Mouse (Mus musculus) layer of hippocampus, adult 9-11 months (tissue): ENCODE results near the gene Pik3cd.
"Not testable (repeated sequence)": the region's sequence is repeated elsewhere in the genome, so short reads cannot be mapped to it uniquely, and the experiment has no call there.

Source experiments
- DNase-seq: peaks from one replicate; pipeline ENCODE4 v3.0.0; 2022

The Pik3cd gene

DNA sequence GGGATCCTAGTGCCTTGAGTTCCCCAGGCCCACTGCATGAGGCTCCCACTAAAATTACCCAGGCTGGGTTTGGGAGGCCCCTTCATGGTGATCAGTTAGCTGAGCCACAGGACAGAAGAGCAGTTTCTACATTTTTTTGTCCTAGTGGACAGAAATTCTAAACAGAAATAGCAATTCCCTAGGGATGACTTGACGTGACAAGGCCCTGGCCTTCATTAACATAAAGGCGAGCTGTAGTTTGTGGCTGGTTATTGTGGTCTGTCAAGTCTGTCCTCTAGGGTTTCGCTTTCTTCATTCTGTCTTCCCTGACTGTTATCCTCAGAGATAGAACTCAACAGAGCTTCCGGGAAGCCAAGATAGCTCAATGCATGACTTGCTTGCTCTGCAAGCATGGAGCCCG lies 60.4 kb downstream of the Pik3cd start:
- no peak for DNase-seq

DNA sequence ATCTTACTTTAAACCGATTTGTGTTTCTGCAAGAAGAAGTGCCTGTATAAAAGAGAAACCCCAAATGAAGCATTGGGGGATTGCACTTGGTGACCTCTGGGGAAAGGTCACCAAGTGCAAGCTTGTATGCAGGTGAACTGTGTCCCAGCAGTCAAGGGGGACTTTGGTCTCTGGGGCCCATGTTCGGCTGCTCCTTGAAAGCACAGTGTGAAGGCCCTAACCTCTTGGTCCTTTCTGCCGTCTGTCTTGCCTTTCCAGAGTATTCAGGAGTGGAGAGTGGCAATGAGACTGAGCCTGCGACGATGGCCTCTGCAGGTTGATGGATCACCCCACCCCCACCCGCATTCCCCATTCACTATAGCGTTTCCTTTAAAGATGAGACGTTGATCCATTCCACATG lies 61.0 kb downstream of the Pik3cd start:
- no peak for DNase-seq

DNA sequence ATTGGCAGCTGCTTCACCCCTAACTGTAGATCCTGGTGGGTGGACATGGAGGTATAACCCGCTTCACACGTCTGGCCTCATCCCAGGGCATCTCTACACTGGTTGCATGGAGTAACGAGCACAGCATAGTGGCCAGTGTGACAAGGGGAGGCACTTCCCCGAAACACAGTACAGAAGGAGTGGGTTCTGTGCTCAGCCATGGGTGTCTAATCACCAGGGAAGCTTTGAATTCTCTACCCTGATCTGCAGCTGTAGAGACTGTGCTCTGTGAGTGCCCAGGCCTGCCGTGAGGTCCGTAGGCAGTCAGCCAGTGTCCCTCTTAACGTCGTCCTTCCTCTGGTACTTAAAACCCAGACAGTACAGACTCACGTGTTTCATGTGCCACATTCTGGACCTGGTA lies 61.5 kb downstream of the Pik3cd start:
- no peak for DNase-seq

DNA sequence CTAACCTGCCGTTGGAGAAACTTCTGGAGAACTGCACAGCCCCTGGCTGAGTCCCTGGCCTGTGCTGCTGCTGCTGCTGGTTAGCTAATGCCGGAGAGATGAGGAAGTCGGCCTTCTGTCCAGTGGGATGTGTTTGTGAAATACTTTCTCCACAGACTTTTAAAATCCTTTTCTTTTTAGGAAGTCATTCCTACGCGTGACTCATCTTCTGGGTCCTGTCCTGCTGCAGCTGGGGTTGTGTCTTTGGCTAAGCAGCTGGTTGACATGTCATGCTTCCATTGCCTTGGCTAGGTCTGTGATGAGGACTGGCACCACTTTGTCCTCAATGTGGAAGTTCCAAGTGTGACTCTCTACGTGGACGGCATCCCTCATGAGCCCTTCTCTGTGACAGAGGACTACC lies 64.4 kb downstream of the Pik3cd start:
- no peak for DNase-seq

DNA sequence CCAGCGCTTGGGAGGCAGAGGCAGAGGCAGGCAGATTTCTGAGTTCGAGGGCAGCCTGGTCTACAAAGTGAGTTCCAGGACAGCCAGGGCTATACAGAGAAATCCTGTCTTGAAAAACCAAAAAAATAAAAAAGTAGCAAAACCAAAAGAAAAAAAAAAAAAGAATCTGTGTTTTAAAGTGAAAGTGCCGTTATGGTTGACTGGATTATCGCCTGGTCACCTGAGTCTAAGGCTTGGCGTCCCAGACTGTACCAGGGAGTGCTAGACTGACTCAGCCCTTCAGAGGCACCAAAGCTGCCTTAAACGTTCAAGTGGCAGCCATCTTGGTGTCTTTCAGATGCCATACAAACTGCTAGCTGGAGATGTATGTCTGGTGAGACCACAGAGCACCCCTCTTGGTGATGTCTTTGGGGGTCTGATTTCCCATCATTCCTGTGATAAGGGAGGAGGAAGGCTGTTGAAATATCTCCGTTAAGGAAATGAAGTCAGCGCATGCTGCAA lies 66.4 kb downstream of the Pik3cd start:
- no peak for DNase-seq

DNA sequence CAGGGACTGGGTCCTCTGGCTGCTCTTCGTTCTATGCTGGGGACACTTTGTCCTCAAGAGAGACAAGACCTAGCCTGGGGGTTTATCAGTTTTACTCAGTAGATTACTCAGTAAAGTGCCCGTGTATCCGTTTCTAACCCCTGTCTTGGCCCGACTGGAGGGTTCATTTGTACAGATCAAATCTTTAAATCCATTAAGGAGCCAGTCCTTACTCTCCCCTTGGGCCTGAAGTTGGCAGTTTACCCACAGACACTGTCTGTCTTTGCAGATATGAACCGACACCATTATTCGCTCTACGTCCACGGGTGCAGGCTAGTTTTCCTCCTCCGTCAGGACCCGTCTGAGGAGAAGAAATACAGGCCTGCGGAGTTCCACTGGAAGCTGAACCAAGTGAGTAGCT lies 67.4 kb downstream of the Pik3cd start:
- no peak for DNase-seq

DNA sequence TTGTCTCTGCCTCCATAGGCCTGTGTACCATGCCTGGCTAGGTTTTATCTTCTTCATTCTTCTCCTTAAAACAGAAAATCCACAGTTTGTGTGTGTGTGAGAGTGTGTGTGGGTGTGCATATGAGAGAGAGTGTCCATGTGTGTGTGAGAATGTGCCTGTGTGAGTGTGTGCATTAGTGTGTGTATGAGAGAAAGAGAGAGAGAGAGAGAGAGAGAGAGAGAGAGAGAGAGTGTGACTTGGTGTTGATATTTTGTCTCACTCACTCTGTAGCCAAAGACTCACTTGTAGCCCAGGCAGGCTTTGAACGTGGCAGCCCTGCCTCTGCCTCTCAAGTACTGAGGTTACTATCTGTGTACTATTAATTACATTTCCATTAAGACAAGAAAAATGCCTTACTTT lies 68.2 kb downstream of the Pik3cd start:
- no peak for DNase-seq

DNA sequence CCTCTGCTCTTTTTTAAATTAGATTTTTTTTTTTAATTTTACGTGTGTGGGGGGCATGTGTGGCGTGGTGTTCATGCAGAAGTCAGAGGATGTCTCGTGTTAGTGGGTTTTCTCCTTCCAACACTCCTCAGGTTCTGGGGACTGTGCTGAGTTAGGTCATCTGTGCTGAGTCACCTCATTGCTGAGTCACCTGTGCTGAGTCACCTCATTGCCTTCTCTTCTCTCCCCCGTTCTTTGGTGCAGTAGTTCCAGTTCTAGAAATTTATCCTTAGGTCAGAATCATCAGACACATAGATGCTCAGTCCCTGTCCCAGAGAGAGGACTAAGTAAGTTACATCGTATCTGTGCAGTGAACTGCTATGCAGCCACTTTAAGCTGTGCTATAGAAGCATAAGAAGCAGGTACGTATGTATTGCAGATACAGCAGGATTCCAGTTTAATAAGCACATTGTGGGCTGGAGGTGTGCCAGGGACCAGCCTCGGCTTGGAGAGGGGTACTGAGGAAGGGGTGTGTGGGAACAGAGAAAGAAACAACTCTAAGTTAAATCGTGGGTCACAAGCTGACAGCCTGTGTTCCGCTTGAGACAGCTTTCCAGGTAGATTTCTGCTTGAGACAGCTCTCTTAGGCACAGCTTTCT lies 69.6 kb downstream of the Pik3cd start:
- no peak for DNase-seq

DNA sequence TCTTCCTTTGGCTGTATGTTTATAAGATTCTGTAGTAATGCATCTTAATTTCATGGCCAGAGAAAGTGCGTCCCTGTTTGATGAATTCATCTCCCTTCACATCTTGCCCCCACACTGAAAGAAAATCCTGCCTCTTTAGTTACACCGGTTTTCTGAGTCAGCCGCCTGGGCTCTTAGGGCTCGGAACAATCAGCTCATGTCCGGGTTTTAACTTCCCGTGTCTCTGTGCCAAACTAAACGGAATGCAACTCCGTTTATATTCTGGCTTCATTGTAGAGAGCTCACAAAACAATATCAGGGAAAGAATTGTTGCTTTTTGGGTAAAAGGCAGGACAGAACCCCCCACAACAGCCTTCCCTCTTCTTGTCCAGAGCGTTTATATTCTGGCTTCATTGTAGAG lies 73.6 kb downstream of the Pik3cd start:
- DNase-seq, result no peak

DNA sequence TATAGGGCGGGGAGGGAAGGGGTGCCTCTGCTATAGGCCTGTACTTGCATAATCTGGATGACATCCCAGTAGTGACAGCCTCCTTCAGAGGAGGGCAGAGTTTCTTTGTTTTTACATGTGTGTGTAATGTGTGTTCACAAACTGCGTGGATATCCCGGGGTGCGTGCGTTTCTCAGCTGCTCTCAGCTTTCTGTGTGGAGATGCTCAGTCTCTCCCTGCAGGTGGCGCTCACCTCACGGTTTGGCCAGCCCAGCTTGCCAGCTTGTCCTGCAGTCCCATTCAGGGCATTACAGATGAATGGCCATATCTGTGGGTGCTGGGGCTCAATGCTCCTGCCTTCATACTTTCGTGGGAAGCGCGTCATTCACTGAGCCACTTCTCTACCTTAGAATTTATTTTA lies 74.0 kb downstream of the Pik3cd start:
- DNase-seq, result no peak

DNA sequence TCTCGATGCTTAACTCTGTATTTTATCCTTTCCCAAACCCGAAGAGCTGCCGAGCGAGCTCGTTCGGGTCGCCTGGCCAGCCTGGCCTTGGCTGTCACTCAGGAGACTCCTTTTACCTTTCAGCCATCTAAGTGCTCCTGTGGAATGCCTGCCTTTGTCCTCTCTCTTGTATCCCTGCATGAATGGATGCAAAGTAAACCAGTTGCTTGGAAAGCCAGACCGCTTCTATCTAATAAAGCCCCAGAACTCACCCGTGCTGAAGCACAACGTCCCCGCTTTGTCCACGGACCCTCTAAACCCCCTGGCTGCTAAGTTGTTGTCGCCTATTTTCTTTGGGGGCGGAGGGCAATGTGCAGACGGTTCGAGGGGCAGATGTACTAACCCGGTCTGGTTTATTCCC lies 75.6 kb downstream of the Pik3cd start:
- DNase-seq, result no peak

DNA sequence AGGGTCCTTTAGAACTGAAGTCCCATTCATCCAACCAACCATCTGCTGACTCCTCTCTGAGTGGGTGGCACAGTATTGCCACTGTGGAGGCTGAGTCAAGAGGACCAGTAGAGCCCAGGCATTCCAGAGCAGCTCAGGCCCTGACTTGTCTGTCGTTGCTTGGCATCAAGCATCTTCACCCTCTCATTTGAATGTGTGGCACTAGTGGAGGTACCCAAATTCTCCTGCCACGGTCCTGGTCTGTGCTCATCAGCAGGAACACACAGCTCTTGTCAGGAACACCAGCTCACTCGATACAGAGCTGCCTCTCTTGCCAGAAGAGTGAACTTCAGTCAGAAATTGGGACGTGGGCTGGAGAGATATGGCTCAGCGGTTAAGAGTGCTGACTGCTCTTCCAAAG lies 78.7 kb downstream of the Pik3cd start:
- DNase-seq, result no peak

DNA sequence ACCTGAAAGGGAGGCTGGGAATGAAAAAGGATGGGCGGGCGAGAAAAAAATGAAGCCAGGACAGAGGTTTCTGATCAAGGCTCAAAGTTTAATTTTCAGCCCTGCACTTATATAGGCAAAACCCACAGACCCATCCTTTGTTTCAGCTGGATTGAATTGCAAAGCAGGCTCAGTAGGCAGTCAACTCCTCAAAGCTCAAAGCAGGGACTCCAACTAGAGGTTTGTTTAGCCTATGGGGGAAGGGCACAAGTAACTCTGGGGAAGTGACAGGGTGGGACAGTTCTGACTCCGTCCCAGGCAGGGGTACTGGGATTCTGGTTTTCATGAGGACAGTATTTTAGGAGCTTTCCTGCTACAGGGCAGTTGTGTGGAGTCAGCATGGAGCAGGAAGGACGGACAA lies 81.1 kb downstream of the Pik3cd start:
- no peak for DNase-seq

DNA sequence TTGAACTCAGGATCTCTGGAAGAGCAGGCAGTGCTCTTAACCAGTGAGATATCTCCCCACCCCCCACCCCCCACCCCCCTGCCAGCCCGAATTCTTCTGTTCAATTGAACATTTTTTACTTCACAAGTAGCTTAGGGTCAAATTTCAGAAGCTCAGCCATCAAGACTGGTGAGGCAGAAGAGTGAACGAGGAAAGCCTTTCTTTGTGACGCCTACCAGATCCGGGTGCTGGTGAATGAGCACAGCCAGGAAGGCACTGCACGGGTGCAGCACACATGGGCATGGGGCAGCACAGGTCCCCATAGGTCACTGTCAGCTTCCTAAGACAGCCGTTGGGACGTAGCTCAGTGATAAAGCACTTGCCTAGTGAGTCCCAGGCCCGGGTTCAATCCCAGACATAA lies 82.4 kb downstream of the Pik3cd start:
- DNase-seq, result no peak

DNA sequence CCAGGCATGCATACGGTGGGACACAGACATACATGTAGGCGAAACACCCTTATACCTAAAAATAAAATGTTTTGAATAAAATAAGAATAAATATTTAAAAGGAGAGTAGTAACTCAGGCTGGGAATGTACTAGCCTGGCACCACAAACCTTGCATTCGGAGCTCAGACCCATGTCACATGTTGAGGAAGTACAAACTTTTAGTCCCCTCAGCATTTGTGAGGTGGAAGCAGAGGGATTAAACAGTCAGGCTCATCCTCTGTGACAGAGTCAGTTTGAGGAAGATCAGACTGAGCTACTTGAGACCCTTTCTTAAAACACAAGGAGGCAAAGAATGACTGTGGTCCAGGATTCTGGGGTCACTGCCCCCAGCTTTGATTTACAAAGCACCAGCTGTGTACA lies 85.4 kb downstream of the Pik3cd start:
- not testable (repeated sequence) for DNase-seq

DNA sequence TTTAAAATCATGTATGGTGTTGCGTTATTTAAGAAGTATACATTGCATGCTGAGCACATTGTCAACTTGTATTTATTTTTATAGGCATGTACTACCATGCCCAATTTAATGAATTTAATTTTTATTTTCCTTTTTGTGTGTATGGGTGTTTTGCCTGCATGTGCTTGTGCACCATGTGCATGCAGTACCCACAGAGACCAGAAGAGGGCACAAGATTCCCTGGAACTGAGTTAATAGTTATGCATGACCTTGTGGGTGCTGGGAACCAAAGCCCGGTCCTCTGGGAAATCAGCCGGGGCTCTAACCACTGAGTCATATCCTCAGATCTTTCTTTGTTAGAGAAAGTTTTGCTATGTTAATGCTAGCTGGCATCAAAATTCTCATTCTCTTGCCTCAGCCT lies 87.5 kb downstream of the Pik3cd start:
- no peak for DNase-seq

DNA sequence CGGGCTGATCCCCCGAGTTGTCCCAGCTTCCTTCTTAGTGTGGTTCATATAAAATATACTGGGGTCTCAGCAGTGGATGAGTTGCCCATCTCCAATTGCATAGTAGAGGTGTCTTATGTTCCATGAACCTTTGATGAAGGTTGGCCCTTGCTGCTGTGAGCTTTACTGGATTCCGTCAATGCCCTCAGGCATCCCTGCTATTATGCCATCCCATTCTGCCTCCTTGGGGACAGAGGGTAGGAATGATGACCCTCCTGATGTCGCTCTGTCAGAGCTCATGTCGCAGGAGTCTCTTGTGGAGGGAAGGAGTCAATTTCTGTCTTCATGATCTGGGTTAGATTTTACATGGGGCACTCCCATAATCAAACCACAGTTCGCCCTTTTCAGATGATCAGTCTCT lies 88.9 kb downstream of the Pik3cd start:
- not testable (repeated sequence) for DNase-seq

DNA sequence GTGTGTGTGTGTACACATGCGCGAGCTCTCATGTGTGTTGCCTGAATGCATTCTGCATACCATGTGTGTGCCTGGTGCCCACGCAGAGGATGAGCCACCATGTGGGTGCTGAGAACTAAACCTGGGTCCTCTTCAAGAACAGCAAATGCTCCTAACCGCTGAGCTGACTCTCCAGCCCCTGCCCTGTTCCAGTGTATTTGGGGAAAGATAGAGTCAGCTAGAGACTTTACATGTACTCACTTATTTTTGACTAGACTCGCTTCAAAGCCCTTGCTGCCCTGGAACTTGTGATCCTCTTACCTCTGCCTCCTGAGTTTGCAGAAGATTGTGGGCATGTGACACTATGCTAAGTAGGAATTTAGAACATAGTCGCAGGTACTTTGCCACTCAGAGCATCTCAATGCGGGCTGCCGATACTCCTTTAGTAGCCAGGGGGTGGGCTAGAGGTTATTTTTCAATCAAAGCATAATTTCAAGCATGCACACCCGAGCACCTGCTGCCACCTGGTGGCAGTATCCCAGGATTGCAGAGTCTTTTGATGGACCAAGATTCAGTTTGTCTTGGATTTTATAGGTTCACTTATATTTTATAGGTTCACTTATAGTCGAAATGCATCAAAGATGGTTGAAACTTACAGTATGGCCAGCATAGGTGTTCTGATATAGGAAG lies 90.9 kb downstream of the Pik3cd start:
- DNase-seq, result no peak

DNA sequence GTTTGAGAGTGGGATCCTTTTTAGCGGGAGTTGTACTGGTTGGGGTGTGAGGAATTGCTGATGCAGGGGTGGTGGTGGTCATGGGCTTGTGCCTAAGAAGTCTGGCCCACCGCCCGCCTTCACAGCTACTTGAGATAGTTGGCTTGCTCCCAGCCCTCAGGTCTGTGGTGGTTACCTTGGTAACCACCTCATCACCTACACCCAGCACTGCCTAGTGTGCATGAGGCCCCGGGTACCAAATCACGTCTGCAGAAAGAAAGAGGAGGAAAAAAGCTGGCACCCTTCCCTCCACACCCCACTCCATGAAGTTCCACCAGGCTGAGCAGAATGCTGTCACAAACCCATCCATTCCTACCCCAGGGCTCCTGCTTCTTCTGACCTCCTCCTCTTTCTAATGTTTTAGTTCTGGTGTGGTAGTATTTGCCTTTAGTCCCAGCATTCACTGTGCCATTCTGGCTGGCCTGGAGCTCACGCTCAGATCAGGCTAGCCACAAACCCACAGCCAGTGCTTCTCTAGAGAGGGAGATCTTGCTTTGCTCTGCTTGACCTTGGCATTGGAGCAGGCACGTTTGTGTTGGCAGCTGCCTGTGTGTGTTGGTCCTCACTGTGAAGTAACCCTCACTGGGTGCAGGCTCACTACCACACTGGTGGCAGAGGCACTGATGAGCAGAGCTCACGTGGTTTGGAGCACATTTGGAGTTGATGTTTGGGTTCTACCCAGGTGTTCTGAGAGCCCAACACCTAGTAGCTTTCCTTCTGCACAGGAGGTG lies 92.9 kb downstream of the Pik3cd start:
- no peak for DNase-seq

DNA sequence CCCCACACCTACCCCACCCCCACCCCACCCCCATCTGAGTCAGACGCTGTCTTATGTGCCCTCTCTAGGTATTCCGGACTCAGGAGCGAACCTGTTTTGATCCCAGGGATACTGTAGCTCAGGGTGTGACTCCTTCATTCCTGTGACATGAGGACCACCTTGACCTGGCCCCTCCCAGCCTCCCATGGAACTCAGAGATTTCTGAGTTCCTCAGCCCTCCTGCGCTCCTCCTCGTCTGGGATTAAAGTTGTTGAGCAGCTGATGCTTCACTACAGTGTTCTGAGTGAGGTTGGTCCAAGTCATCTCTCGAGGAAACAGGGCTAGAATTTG lies 94.1 kb downstream of the Pik3cd start:
- DNase-seq, result no peak

DNA sequence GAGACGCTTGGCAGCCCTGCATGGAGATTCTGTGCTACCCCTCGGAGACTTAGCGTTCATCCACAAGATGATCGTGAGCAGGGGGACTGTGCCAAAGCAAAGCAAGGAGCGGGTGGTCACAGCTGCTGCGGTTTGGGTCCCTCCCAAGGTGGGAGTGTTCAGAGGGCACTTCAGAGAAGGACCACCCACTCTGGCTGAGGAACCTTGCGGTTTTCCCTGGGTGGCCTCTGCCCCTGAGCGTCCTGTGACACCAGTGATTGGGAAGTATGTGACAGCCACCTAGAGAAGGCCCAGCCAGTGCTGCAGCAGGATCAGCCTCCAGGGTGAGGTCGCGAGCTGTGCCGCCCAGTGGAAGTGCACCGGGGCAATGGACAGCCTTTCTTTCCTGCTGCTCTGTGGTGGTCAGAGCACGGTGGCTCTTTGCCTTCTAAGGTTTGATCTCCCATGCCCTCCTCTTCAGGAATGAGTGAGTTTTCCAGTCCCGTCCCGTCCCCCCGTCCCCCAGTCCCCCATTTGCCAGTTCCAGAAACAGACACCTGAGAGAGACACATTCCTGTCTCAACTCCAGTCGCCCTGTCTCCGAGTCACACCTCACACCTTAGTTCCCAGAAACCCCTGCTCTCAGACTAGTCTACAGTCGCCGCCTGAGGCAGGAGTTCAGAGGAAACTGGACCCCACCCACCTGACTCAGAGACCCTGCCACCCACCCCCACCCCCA lies 94.6 kb downstream of the Pik3cd start:
- DNase-seq, result no peak

DNA sequence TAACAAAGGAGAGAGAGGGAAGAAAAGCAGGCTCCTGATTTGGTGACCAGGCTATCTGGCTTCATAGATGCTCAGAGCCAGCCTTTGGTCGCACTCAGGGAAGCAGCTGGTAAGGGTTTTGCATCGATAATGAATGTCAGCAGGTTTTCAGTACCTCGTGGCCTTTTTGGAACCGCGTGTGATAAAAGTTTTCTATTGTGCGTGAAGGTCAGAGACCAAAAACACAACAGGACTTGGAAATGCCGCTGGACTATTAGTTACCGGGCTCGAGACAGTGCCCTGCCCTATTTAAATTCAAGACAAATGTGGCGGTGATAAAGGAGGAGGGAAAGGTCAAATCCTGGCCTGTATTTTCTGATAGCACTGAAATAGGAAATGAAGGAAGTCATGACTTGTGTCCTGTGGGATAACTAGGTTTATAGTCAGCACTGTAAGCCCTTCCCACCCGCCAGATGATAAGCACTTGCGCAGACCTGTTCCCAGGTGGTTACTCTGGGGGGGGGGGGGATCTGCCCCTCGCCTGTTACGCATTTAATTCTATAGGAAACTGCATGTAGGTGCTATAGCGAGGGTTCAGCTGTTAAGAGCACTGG lies 95.5 kb downstream of the Pik3cd start:
- no peak for DNase-seq

DNA sequence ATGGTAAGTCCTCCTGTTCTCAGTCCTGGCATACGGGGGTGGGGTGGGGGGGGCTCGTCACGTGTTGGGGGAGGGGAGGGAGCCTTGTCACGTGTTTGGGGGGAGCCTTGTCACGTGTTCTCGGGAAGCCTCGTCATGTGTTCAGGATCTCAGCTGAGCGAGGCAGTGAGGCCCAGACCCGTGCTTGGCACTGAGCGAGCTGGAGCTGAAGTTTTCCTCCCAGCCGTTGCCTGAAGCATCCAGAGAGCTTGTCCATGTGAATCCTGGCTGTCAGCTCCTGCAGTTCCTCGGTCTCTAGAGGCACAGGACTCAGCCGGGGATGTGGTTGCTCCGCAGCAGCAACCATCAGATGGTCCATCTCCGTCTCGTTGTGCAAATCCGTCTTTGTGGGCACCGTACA lies 96.3 kb downstream of the Pik3cd start:
- DNase-seq, result no peak
